Mouse (Mus musculus): ENCODE results near the gene Plxnc1.
A peak's percentile ranks its signal among the peaks of the same experiment; 100 is the strongest.

The Plxnc1 gene

GRCm38 (mm10) chr10:94811907-94812851, 132.5 kb downstream of the Plxnc1 start:
- DNase-seq: no peak

- no peak for DNase-seq
Measured at GRCm38 (mm10) chr10:94809946-94810472, 134.6 kb downstream of the Plxnc1 start.

- no peak for DNase-seq
Measured at GRCm38 (mm10) chr10:94808275-94808674, 136.4 kb downstream of the Plxnc1 start.

- DNase-seq: no peak
Measured at GRCm38 (mm10) chr10:94807323-94807722, 137.3 kb downstream of the Plxnc1 start.

- DNase-seq: no peak
Measured at GRCm38 (mm10) chr10:94804909-94805220, 139.8 kb downstream of the Plxnc1 start.

DNA sequence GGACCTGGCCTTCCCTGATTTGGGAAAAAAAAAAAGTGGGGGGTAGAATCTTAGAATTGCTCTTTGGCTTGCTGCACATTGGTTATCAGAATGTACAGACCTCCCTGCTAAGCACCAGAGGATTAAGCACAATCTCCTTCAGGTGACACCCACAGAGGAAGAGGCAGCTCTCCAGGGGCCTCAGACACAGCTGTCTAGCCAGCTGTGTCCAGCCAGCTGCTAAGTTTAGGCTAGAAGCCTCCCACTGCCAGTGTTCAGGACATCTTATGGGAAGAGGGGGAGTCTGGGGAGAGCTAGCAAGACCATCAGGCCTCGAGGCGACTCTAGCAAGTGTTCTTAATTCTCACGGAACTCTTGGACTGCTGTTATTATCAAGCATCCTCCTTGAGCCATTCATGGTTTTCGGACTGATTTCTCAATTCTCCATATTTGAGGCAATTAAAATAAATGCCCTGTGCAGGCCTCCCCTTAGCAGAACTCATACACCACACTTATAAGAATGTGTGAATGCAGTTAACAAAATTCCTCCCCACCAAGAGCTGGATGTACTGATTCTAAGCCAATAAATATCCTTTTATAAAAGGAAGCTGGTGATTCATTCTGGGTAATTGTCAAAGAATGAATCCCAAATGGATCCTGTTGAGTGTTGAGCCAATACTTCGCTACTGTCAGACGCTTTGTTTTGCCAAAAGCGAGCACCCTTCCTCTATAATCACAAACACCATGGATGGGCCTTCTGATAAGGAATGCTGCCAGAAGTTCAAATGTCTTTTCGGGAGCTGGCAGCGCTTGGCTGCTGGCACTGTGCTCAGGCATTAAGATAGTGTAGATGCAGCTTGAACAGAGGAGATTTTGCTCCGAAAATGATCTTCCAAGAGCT, 140.4 kb downstream of the Plxnc1 start:
- no peak for DNase-seq

GRCm38 (mm10) chr10:94800677-94801354, 143.8 kb downstream of the Plxnc1 start:
- DNase-seq: no peak

DNA sequence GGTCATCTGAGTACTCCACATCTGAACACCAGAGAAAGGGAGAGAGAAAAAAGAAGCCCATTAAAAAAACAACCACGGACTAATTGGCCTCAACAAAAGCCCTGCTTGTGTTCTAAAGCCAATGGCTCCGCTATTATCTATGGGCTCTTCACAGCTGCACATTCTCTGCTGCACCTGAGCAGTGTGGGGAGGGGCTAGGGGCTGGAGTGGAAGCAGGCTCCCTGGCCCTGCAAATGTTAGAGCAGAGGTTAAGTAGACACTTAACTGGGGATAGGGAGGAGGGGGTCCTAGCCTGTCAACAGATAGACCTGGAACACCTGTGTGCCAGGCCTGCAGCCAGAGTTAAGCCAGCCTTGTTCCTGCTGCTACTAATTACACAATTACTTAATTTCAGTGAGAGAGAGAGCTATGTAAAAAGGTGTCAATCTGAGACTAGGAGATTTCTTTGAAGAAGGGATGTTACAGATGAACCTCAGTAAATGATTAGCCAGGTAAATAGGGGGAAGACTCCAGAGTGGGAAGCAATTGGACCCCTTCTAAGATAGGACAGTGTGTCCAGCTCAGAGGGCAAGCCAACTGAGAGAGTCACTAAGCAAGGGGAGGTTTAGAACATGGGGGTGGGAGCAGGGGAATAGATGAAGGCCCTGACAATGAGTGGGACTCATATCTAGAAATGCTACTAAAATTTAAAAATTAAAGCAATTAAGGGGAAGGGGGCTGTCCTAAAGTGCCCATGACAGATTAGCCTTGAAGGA, 145.0 kb downstream of the Plxnc1 start:
- DNase-seq: no peak

DNA sequence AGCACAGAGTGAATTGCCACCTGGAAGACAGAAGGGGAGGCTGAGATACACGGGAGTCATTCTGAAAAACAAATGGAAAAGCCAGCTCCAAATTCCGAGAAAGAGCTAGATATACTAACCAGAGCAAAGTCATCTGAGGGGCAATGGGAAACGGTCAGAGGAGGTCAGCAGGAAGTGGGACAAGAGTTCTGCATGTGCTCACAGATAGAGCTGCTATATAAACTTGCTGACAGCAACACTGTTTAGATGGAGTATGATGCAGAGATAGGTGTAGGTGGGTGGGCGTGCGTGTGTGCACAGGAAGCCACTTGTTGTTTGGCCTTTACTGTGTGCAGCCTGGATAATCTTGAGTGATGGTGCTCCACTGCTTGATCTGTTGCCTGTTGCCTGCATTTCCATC, 146.5 kb downstream of the Plxnc1 start:
- DNase-seq: no peak

- no peak for DNase-seq
Measured at GRCm38 (mm10) chr10:94794666-94795244, 149.9 kb downstream of the Plxnc1 start.

DNA sequence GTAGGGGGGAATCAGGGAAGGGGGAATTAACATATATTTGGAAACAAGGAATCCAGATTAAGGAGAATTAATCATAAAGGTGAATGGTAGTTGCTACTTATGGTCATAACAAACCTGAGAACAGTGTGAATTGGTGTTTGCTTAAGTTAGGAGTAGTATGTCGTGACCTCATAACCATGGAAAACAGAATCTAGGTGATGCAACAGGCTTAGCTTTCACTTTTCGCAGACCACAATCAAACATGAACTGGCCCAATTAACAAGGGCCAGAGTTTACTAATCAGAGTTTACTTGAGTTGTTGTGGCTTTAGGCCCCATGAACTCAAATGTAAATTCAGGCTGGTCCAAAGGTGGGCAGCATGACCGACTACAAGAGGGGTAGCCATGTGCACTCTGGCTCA, 150.7 kb downstream of the Plxnc1 start:
- DNase-seq: no peak

- DNase-seq: no peak
Measured at GRCm38 (mm10) chr10:94789205-94789604, 155.4 kb downstream of the Plxnc1 start.

DNA sequence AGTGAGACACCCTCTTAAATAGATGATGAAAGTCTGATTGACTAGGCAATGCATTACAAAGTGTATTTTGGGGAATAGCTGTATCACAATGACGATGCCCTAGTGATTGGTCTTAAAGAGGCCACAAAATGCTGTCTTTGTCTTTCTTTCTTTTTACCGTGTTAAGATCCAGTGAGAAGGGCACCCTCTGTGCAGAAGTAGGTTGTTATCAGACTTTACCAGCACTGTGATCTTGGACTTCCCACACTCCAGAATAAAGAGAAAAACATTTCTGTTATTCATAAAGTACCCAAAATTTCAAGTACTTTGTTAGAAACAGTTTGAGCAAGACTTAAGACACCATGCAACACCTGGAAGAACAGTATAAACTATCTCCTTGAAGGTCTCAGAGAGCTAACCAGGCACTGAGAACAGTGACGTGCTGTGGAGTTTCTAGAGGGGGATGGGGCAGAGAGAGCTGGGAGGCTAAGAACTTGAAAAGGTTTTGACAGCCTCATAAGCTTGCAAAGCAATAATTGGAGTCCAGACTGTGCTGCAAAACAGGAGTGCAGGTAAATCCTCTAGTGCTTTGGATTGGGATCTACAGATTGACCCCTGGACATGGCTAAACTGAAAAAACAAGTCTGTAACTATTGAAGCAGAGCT, 163.9 kb downstream of the Plxnc1 start:
- no peak for DNase-seq

GRCm38 (mm10) chr10:94779319-94779718, 165.3 kb downstream of the Plxnc1 start:
- DNase-seq: no peak

DNA sequence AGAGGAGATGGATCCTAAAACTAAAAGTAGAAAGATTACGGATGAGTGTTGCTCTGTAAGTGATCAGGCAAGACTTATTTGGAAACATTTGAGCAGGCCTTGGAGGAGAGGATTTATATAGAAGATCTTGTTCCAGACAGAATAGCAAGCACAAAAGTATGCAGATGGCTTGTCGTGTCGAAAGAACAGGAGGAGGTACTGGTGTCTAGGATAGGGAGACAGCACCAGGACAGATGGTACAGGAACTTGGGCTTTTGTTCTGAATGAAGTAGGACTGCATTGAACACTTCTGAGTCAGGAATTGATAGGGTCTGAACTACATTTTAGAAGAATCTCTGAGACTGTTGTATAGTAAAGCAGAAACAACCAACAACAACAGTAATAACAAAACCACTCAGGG, 167.1 kb downstream of the Plxnc1 start:
- no peak for DNase-seq

- no peak for DNase-seq
Measured at GRCm38 (mm10) chr10:94771496-94771895, 173.1 kb downstream of the Plxnc1 start.

GRCm38 (mm10) chr10:94747011-94747410, 197.6 kb downstream of the Plxnc1 start:
- DNase-seq: peak; percentile 4

DNA sequence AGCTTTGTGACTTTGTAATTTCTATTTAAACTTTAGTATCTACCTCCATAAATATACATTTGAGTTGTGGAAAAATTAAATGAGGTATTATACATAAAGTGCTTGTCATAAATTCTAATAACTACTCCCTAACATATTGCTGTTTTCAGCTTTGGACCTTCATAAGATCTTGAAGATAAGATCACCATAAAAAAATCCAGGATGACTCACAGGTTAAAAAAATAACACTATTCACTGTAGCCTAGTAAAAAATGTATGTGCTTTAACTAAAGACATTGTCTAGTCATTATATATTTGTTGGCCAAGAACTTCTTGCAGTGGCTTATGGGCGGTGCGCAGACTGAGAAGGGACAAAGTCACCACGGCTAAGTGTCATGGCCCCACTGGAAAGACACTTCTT, 203.2 kb downstream of the Plxnc1 start:
- no peak for DNase-seq

Data from cerebellum, adult 11-12 months (tissue).